In the genomic region with DNA sequence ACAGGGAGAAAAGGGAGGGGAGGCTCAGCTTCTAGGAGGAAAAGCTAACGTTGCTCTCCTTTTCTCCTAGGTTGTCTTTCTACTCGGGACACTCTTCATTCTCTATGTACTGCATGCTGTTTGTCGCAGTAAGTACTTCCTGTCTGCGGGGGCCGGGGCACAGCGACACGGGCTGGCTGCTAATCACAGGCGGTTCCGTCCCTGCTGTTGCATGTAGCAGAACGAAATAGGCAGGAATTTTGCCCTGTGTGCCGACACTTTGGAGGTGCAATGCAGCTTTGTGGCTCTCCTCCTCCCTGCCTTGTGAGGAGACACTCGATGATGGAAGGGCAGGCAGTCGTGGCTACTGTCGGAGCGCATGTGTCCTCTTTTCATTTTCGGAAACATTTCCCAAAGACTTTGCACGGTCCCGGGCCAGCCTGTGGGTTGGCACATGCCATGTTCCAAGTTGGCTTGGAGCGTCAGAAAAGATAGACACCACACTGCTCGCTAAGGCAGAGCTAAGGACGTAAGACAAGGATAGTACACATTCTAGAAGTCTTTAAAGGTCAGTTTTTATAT, we compare ENCODE assay signal across 19 mouse cellular contexts. TPM values are rescaled to one million over a fixed set of nuclear protein-coding genes. Genes with fewer than 3 reads are reported as not detected.
DNase-seq lines count a peak whose midpoint lies in the region; TF ChIP-seq lines count a peak whose summit lies in the region.
"Had no signal": no experiment of that assay in that cellular context is flagged by ENCODE, and none has a peak within 500 bp of the region (broad histone marks: within the 10 kb centered on the region; RNA-seq: fewer than 3 reads in every experiment).

No protein-coding gene starts in this region.

- peaks cover 0 to 7% of the 10 kb centered on the region in 2 experiments; a peak in 2 of 4 replicates for H3K36me3 ChIP-seq in MEL (ENCODE audit: control insufficient read depth in 1 of 2, insufficient read depth in 2 of 2, low read length in 2 of 2)

- TF ChIP-seq POLR2A in MEL (IDR thresholded peaks at IDR 0.05; ENCODE audit: control insufficient read depth in 1 of 2, insufficient read depth in 1 of 2, low read depth in 1 of 2, low read length in 2 of 2, poor library complexity in 1 of 2): peak in 1 of 2 experiments; percentile 32; a peak in 1 of 4 replicates

- H3K9ac ChIP-seq in MEL (ENCODE audit: control insufficient read depth, low read depth, low read length, poor library complexity, severe bottlenecking): peak overlapping the region; percentile 60
- H3K9ac ChIP-seq: embryonic facial prominence, embryonic 12.5 days; forebrain, embryonic 13.5 days; forebrain, embryonic 15.5 days had no signal

- TF ChIP-seq CTCF in layer of hippocampus, adult 2 months (conservative IDR thresholded peaks at IDR 0.05): 0 out of 2 replicates have a peak, but pooled peaks have one; percentile 11
- TF ChIP-seq CTCF in MEL (IDR thresholded peaks at IDR 0.05 in 2 of 3, conservative IDR thresholded peaks at IDR 0.05 in 1 of 3; ENCODE audit: control insufficient read depth in 1 of 3, insufficient read depth in 1 of 3, low read depth in 2 of 3, low read length in 3 of 3, poor library complexity in 1 of 3, severe bottlenecking in 1 of 3): peak in 2 of 3 experiments; percentile 17 to 35; a peak in 2 of 6 replicates

- H3K79me2 ChIP-seq in MEL (ENCODE audit: control insufficient read depth, insufficient read depth, low read length, poor library complexity): no peaks in the 10 kb centered on the region

- intact Hi-C loops in gastrocnemius, postnatal 14 days (cut with DNase I; ENCODE audit: low total_unique reads): loop anchor here (5.0 kb wide), 1 partner anchor 187 kb away; no protein-coding TSS in a partner anchor

- peaks cover 3 to 4% of the 10 kb centered on the region in 2 experiments; a peak in 1 of 4 replicates for H3K4me1 ChIP-seq in MEL (ENCODE audit: control insufficient read depth in 1 of 2, insufficient read depth in 2 of 2, low read length in 2 of 2)
- H3K4me1 ChIP-seq: embryonic facial prominence, embryonic 10.5 days; embryonic facial prominence, embryonic 12.5 days; forebrain, embryonic 15.5 days had no signal

- H3K27ac ChIP-seq in layer of hippocampus, adult 2 months: no peak overlapping the region
- no peak overlapping the region for H3K27ac ChIP-seq in MEL (ENCODE audit: control insufficient read depth, low read depth, low read length)
- H3K27ac ChIP-seq: embryonic facial prominence, embryonic 10.5 days; embryonic facial prominence, embryonic 12.5 days; forebrain, embryonic 13.5 days; forebrain, embryonic 15.5 days had no signal

- H3K4me3 ChIP-seq in layer of hippocampus, adult 2 months: no peak overlapping the region
- H3K4me3 ChIP-seq in MEL (ENCODE audit: control insufficient read depth in 1 of 2, insufficient read depth in 1 of 2, low read depth in 2 of 2, low read length in 2 of 2): peak overlapping the region; percentile 64 to 79
- H3K4me3 ChIP-seq: embryonic facial prominence, embryonic 10.5 days; embryonic facial prominence, embryonic 12.5 days; forebrain, embryonic 13.5 days; forebrain, embryonic 15.5 days had no signal

- TF ChIP-seq EP300 in MEL (IDR thresholded peaks at IDR 0.05; ENCODE audit: low read depth in 1 of 2, low read length in 2 of 2): no peak

- no peaks in the 10 kb centered on the region for H3K27me3 ChIP-seq in MEL (ENCODE audit: control insufficient read depth in 1 of 2, insufficient read depth in 2 of 2, low read length in 2 of 2)
- H3K27me3 ChIP-seq: embryonic facial prominence, embryonic 12.5 days; forebrain, embryonic 13.5 days; forebrain, embryonic 15.5 days; Patski had no signal

- TF ChIP-seq RAD21 in MEL (IDR thresholded peaks at IDR 0.05; ENCODE audit: low read depth, low read length): peak; percentile 31

- peak; percentile 15 for DNase-seq in gastrocnemius, postnatal 14 days
- no peak for DNase-seq in gastrocnemius, postnatal 4 days (ENCODE audit: low spot score in 2 of 2)
- peak in 1 of 2 experiments; percentile 19 for DNase-seq in layer of hippocampus, adult 2 months (ENCODE audit: low spot score in 2 of 2)
- DNase-seq in layer of hippocampus, postnatal 14 days (ENCODE audit: low spot score in 2 of 2): no peak
- DNase-seq in MEL (ENCODE audit: low read depth, low spot score): peak; percentile 83
- DNase-seq in lung, postnatal 10 days: no peak
- DNase-seq: adrenal gland, adult 8-10 months; adrenal gland, postnatal 14 days; adrenal gland, postnatal 36 days; cerebellum, adult 11-12 months; cerebellum, adult 2 months; cerebellum, adult 9-10 months; cerebellum, postnatal 10 days; cerebellum, postnatal 25 days had no signal

- no peaks in the 10 kb centered on the region for H3K9me3 ChIP-seq in MEL (replicated peaks; ENCODE audit: insufficient read depth, low read length)
- H3K9me3 ChIP-seq: embryonic facial prominence, embryonic 10.5 days; embryonic facial prominence, embryonic 12.5 days; forebrain, embryonic 13.5 days; forebrain, embryonic 15.5 days had no signal

TF ChIP-seq in MEL, 35 proteins besides CTCF, POLR2A, EP300 and RAD21:
- TF ChIP-seq MYC (IDR thresholded peaks at IDR 0.05; ENCODE audit: low read depth, low read length) (0 out of 2 replicates have a peak, but pooled peaks have one; percentile 19), ELF1 (IDR thresholded peaks at IDR 0.05; ENCODE audit: low read depth, low read length) (peak; percentile 63; the same call in 1 of the 2 replicates), TAL1 (IDR thresholded peaks at IDR 0.05; ENCODE audit: low read length) (no peak), KAT2A (conservative IDR thresholded peaks at IDR 0.05; ENCODE audit: low read depth, low read length) (no peak), USF2 (IDR thresholded peaks at IDR 0.05; ENCODE audit: borderline replicate concordance in 1 of 2, insufficient read depth in 1 of 2, low read depth in 1 of 2, low read length in 2 of 2) (no peak), MXI1 (IDR thresholded peaks at IDR 0.05; ENCODE audit: low read depth, low read length) (peak; percentile 73), SMC3 (IDR thresholded peaks at IDR 0.05; ENCODE audit: low read depth, low read length) (peak; percentile 47), HCFC1 (IDR thresholded peaks at IDR 0.05; ENCODE audit: low read depth, low read length) (peak; percentile 39; the same call in 1 of the 2 replicates), SIN3A (IDR thresholded peaks at IDR 0.05; ENCODE audit: low read length) (peak; percentile 50; the same call in 1 of the 2 replicates)

RNA-seq across cellular contexts. Expression of a gene that starts 59.1 kb away (rescaled TPM):
- total RNA-seq in gastrocnemius, postnatal 14 days (2021): 10 to 100 TPM; 57.8 to 63.2 TPM
- total RNA-seq in gastrocnemius, postnatal 4 days (2021): 100 to 1,000 TPM; 104 to 108 TPM
- 10 to 100 TPM; 30.4 to 30.8 TPM for total RNA-seq in layer of hippocampus, adult 2 months (2021)
- 10 to 100 TPM; 27.2 to 33.5 TPM for total RNA-seq in layer of hippocampus, postnatal 14 days (2021)
- 0.10 and 0.12 TPM in 2 replicates for total RNA-seq in MEL (2012; rRNA removed)
- under 1 TPM in 1 of 2 experiments, not detected in 1; 0.15 TPM for polyA plus RNA-seq in MEL (2012; ENCODE audit: insufficient read depth in 1 of 2, insufficient read length in 2 of 2, low read depth in 1 of 2, low replicate concordance in 2 of 2, missing spikeins in 1 of 2)

Comparison
In these comparisons a context has a peak if more than half of its experiments do, and no peak if none do; other contexts are left out.
1. DNase-seq: peak in gastrocnemius, postnatal 14 days (single experiment) and MEL (single experiment); none in gastrocnemius, postnatal 4 days (0 of 2), layer of hippocampus, postnatal 14 days (0 of 2) and lung, postnatal 10 days (single experiment).
2. RNA of a gene that starts 59.1 kb away (total RNA-seq): 104 to 108 TPM in gastrocnemius, postnatal 4 days, 57.8 to 63.2 TPM in gastrocnemius, postnatal 14 days, 27.2 to 33.5 TPM in layer of hippocampus, postnatal 14 days and 30.4 to 30.8 TPM in layer of hippocampus, adult 2 months; 0.10 to 0.12 TPM in MEL; every median in the first group is over 10 times any median in the second.